Mouse (Mus musculus): ENCODE data around the gene Mtcp1. TPM values are rescaled to one million over a fixed set of nuclear protein-coding genes. Genes with fewer than 3 reads are reported as not detected.
A peak's percentile ranks its signal among the peaks of the same experiment; 100 is the strongest.

Gene Mtcp1
- polyA plus RNA-seq (2012; rRNA removed), result 9.1 and 10.7 TPM in 2 replicates

DNA sequence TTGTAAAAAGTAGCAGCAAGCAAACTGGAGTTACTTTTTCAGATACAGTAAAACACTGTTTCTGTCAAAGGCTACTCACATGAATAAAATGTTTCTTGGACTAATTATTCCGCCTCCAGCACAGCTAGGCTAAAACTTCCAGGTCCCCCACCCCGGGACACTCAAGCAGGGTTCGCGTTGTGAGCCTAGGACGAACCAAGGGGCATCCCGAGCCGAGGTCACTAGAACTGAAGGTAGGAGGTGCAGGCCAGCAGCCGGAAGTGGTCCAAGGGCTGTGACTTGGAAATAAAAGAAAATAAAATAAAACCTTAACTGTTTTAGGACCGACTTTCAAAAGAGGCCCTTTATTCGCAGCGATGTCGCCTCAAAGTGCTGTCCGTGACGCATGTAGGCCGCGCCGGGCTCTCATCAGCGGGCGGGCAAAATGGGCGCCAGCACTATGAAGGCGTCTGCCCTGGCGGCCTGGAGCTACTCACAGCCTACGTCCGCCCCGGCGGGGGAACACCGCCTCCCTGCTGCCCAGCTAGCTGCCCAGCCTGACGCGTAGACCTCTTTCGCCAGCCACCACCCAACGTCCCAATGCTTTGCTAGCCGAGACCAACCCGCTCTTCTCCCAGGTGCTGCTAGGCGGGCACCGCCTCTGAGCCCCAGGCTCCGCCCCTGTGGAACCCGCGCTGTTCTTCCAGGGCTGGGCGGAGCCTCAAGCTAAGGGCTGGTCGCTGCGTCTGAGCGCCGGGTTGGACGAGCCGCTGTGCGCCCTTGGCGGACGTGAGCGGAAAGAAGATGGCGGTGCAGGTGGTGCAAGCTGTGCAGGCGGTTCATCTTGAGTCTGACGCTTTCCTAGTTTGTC lies at the start of gene Mtcp1, which contains the start of the genes Cmc4 and Brcc3:
Gene Mtcp1, minus strand, starts transcription at position 653 of the 850 bp plus-strand sequence.
Gene Cmc4, minus strand, starts transcription at position 649 of the 850 bp plus-strand sequence.
Gene Brcc3, plus strand, starts transcription at position 693 of the 850 bp plus-strand sequence.
- peak; percentile 85 for DNase-seq
- Histone ChIP-seq H3K36me3 (ENCODE audit: control insufficient read depth, insufficient read depth, low read length) (no peaks in the 10 kb centered on the region), H3K27me3 (ENCODE audit: control insufficient read depth, insufficient read depth, low read length) (no peaks in the 10 kb centered on the region), H3K27ac (ENCODE audit: control insufficient read depth, insufficient read depth, low read length) (peak within 1 kb of the TSS; percentile 64; the same call in 1 of the 2 replicates), H3K4me3 (ENCODE audit: control insufficient read depth, insufficient read depth, low read length) (peak within 1 kb of the TSS; percentile 97), H3K4me1 (replicated peaks; ENCODE audit: control insufficient read depth, insufficient read depth, low read length) (no peaks in the 10 kb centered on the region)
- under 1% methylated on average over 50 of the region's 52 CpGs for WGBS
- TF ChIP-seq CTCF (IDR thresholded peaks at IDR 0.05; ENCODE audit: borderline replicate concordance, control insufficient read depth, extremely low read depth, insufficient read depth, low read length, poor library complexity) (no peak), POLR2A (IDR thresholded peaks at IDR 0.05; ENCODE audit: control insufficient read depth, extremely low read depth, insufficient read depth, low read length, poor library complexity) (0 out of 2 replicates have a peak, but pooled peaks have one; percentile 41)

DNA sequence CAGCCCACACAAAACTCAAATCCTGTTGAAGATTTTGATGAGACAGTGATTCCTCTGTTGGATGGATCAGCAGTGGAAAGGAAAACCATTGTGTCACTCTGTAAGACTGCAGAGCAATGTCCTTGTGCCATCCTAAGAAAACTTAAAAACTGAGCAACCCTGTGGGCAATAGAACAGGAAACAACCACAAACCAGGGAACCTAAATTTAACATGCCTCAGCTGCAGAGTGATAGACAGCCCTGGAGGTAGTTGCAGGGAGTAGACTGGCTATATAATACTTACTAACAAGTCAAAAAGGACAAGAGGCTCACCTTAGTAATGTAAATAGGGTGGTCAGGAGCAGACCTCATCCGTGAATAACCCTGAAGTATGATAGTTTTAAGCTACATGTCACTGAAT lies 38.2 kb upstream of the Mtcp1 start:
- H3K36me3 ChIP-seq (ENCODE audit: control insufficient read depth, insufficient read depth, low read length), result peaks cover 7% of the 10 kb centered on the region; the same call in 1 of the 2 replicates
- no peaks in the 10 kb centered on the region for H3K4me1 ChIP-seq (replicated peaks; ENCODE audit: control insufficient read depth, insufficient read depth, low read length)
- H3K4me3 ChIP-seq (ENCODE audit: control insufficient read depth, insufficient read depth, low read length), result no peak overlapping the region
- no peak for TF ChIP-seq CTCF (IDR thresholded peaks at IDR 0.05; ENCODE audit: borderline replicate concordance, control insufficient read depth, extremely low read depth, insufficient read depth, low read length, poor library complexity)
- no peak for TF ChIP-seq POLR2A (IDR thresholded peaks at IDR 0.05; ENCODE audit: control insufficient read depth, extremely low read depth, insufficient read depth, low read length, poor library complexity)
- 33% methylated on average over 1 of the region's 1 CpGs for WGBS
- DNase-seq, result no peak
- no peak overlapping the region for H3K27ac ChIP-seq (ENCODE audit: control insufficient read depth, insufficient read depth, low read length)
- H3K27me3 ChIP-seq (ENCODE audit: control insufficient read depth, insufficient read depth, low read length), result no peaks in the 10 kb centered on the region

DNA sequence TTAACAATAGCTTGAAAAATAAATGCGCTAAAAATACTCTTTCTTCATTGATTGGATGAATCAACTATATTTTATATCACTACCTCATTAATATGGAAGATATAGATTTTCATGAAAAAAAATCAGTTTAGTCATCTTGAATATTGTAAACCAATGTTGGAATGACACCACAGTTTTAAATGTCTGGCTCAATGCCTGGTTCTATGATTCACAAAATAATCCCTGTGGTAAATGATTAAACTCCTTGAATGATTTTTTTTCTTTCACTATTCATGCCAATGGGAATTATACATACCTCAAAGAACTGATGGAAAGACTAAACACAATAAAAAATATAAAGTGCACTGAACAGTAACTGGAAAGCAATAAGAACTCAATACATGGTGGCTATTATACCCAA lies 6.7 kb downstream of the Mtcp1 start:
- TF ChIP-seq POLR2A (IDR thresholded peaks at IDR 0.05; ENCODE audit: control insufficient read depth, extremely low read depth, insufficient read depth, low read length, poor library complexity), result no peak
- no peak for TF ChIP-seq CTCF (IDR thresholded peaks at IDR 0.05; ENCODE audit: borderline replicate concordance, control insufficient read depth, extremely low read depth, insufficient read depth, low read length, poor library complexity)
- 97% methylated on average over 1 of the region's 1 CpGs for WGBS
- Histone ChIP-seq H3K4me3 (ENCODE audit: control insufficient read depth, insufficient read depth, low read length) (no peak overlapping the region), H3K27me3 (ENCODE audit: control insufficient read depth, insufficient read depth, low read length) (no peaks in the 10 kb centered on the region), H3K4me1 (replicated peaks; ENCODE audit: control insufficient read depth, insufficient read depth, low read length) (no peaks in the 10 kb centered on the region), H3K36me3 (ENCODE audit: control insufficient read depth, insufficient read depth, low read length) (no peaks in the 10 kb centered on the region), H3K27ac (ENCODE audit: control insufficient read depth, insufficient read depth, low read length) (no peak overlapping the region)
- no peak for DNase-seq

DNA sequence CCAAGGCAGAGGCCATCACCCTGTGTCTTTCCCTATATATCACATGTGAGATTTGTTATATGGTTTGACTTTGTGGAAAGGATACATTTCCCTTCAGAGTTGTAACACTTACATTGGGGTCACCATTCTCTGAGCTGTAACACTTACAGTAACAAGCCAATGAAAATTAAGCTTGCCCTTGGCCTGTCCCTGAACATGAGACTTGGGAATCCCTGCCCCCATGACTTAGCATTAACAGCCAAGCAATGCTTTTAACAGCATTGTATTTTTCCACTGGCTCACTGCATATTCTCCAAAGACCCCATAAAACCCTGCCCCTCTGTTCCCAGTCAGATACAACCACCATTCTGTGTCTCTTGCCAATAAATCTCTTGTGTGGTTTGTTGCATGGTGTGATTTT lies 13.0 kb downstream of the Mtcp1 start:
- DNase-seq, result no peak
- no peak overlapping the region for H3K27ac ChIP-seq (ENCODE audit: control insufficient read depth, insufficient read depth, low read length)
- TF ChIP-seq CTCF (IDR thresholded peaks at IDR 0.05; ENCODE audit: borderline replicate concordance, control insufficient read depth, extremely low read depth, insufficient read depth, low read length, poor library complexity) (no peak), POLR2A (IDR thresholded peaks at IDR 0.05; ENCODE audit: control insufficient read depth, extremely low read depth, insufficient read depth, low read length, poor library complexity) (no peak)
- H3K4me3 ChIP-seq (ENCODE audit: control insufficient read depth, insufficient read depth, low read length), result no peak overlapping the region
- H3K27me3 ChIP-seq (ENCODE audit: control insufficient read depth, insufficient read depth, low read length), result no peaks in the 10 kb centered on the region
- H3K36me3 ChIP-seq (ENCODE audit: control insufficient read depth, insufficient read depth, low read length), result no peaks in the 10 kb centered on the region
- H3K4me1 ChIP-seq (replicated peaks; ENCODE audit: control insufficient read depth, insufficient read depth, low read length), result no peaks in the 10 kb centered on the region

DNA sequence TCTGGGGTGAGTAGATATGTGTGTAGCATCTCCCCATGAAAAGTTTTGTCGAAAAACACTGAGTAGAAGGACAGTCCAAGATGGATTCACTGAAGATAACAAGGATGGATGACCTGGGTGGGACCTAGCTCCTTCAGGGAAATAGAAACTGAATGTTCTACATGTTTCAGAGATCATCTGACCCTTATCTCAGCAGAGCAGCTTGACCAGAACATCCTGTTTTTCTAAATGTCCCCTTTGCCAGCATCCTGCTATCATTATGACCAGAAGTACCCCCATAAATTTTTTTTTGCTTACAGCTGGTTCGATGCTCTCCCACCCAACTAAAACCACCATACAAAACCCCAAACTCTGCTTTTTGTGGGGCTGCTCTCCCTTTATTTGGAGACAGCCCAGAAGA lies 13.7 kb downstream of the Mtcp1 start:
- Histone ChIP-seq H3K4me1 (replicated peaks; ENCODE audit: control insufficient read depth, insufficient read depth, low read length) (no peaks in the 10 kb centered on the region), H3K4me3 (ENCODE audit: control insufficient read depth, insufficient read depth, low read length) (no peak overlapping the region), H3K27ac (ENCODE audit: control insufficient read depth, insufficient read depth, low read length) (no peak overlapping the region), H3K36me3 (ENCODE audit: control insufficient read depth, insufficient read depth, low read length) (no peaks in the 10 kb centered on the region), H3K27me3 (ENCODE audit: control insufficient read depth, insufficient read depth, low read length) (no peaks in the 10 kb centered on the region)
- DNase-seq, result no peak
- 46% methylated on average over 2 of the region's 2 CpGs for WGBS
- TF ChIP-seq CTCF (IDR thresholded peaks at IDR 0.05; ENCODE audit: borderline replicate concordance, control insufficient read depth, extremely low read depth, insufficient read depth, low read length, poor library complexity), result no peak
- no peak for TF ChIP-seq POLR2A (IDR thresholded peaks at IDR 0.05; ENCODE audit: control insufficient read depth, extremely low read depth, insufficient read depth, low read length, poor library complexity)

DNA sequence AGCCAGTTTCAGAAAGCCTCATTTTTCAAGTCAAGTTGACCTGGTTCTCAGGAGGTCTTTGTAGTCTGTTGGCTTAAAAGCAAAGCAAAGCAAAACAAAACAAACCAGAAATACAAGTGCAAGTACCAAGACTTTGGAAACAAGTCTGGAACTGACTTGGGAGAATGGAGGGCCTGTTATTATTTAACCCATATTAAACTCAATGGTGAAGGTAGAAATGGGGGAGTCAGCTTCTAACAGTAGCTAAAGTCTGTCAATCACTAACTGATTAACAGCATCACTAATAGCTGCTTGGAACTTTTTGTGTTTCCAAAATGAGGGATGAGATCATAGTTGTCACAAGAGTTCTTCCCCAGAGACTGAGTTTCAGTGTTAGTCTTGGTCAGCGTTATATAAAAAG lies 16.9 kb downstream of the Mtcp1 start:
- 0 out of 2 replicates have a peak, but pooled peaks cover under 1% of the 10 kb centered on the region for H3K36me3 ChIP-seq (ENCODE audit: control insufficient read depth, insufficient read depth, low read length)
- TF ChIP-seq POLR2A (IDR thresholded peaks at IDR 0.05; ENCODE audit: control insufficient read depth, extremely low read depth, insufficient read depth, low read length, poor library complexity) (no peak), CTCF (IDR thresholded peaks at IDR 0.05; ENCODE audit: borderline replicate concordance, control insufficient read depth, extremely low read depth, insufficient read depth, low read length, poor library complexity) (no peak)
- no peak for DNase-seq

More for the DNA sequence above, 16.9 kb downstream of the Mtcp1 start:
- Histone ChIP-seq H3K4me3 (ENCODE audit: control insufficient read depth, insufficient read depth, low read length) (no peak overlapping the region), H3K27me3 (ENCODE audit: control insufficient read depth, insufficient read depth, low read length) (no peaks in the 10 kb centered on the region), H3K27ac (ENCODE audit: control insufficient read depth, insufficient read depth, low read length) (no peak overlapping the region), H3K4me1 (replicated peaks; ENCODE audit: control insufficient read depth, insufficient read depth, low read length) (no peaks in the 10 kb centered on the region)
- WGBS, result 100% methylated on average over 1 of the region's 1 CpGs

Measured in thymus, adult 2 months (tissue).